Mouse (Mus musculus) heart, postnatal 4 days (tissue): ENCODE data around the gene Hoxd4. TPM values are rescaled to one million over a fixed set of nuclear protein-coding genes. Genes with fewer than 3 reads are reported as not detected.

Experiments
- DNase-seq: peaks from one replicate; pipeline ENCODE4 v3.0.0; 2021
- total RNA-seq, 2 experiments: library from RNA; stranded (reverse); gene quantifications; 2 replicates each; pipeline ENCODE4 v1.2.3; 2021

Gene Hoxd4
- total RNA-seq, 2 experiments from 2014 or later: 0.45 TPM

DNA sequence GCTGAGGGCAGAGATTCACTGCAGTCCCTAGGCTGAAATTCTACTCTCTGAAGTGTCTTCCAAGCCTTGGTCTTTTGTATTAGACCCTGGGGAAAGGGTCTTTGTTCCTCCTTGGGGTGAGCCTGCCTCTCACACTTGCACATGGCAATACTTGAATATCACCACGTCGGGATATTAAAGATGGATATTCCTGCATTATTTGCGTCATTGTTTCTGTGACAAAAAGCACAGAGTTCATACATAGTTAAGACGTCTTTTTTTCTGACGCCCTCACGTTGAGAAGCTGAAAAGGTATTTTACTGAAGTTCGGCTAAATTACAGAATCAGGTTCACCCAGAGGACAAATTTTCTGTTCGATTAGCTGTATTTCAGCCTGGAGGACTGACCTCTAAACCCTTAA is 18.6 kb downstream of the Hoxd4 start:
- DNase-seq: no peak

DNA sequence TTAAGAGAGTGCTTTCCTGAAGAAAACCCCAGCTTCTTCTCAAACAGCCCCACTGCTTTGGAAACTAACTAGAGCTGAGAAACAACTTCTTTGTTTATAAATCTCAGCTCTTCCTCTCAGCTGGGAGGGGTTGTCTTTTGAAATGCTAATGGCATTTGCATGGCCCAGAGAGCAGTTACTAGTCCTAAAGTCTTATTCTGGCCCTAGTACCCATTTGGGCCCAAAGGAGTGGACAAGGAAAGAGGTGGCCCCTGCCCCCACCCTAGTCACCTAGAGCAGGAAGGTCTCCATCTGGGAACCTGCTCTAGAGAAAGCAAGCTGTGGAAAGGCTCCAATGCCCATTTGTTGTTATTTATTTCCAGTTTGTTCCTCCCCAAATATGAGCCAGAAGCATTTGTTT is 19.3 kb downstream of the Hoxd4 start:
- no peak for DNase-seq

DNA sequence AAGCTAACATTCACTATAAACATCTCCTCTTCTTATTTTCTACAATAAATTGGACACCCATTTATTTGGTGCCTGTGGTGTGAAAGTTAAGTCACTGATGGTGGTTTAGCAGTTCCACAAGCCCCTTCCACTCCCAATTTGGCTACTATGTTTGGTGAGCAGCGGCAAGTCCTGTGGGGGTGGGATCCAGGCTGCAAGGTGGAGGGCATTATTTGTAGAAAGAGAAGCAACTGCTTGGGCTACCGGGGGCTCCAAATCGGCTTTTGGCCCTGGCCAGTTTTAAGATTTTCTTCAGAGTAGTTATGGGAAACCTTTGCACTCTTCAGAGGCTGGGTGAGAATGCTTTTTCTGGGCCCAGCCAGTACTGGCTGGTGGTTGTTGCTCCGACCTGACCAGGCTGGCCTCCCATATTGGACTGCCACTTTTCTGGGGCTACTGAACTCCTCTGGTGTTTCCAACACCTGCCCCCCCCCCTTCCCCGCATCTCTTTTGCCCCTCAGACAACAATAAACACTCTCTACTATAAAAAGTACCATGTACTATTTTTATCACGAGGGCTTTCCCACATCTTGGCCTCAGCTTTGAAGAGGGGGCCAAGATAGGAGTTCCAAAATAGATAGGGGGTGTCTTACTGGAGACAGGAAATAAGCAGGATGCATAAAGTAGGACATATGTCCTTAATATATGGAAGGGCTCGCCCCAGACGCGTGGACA is 20.2 kb downstream of the Hoxd4 start:
- DNase-seq: no peak

DNA sequence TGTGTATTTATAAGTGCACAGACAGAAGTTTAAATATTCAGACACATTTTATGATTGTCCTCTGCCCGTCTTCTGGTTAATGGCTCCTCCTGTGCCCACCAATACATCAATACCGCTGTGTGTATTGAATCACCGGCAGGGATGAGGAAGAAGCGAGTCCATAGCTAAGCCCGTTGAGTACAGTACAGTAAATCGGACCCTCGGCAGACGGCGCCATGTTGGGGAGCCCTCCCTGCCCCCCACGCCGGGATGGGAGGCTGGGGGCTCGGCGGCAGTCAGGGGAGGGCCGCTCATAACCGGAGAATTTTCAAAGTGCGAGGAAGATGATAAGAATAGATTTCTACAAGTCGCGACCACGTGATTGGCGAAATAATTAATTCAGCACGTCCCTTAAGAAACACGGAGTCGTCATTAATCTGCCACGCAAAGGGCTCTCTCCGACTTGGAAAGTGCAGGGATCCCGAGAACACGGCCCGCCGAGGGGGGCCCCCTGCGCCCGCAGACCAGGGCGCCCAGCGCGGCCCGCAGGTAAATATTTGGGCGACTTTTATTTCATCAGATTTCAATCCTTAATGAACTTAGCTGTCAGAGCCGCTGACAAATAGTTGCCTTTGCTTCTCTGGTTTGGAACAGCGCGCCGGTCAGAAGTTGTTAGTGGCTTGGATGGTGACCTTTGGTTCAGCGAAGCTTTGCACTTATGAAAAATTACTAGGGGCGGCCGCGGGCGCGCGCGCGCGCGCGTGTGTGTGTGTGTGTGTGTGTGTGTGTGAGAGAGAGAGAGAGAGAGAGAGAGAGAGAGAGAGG is 21.0 kb downstream of the Hoxd4 start:
- no peak for DNase-seq

DNA sequence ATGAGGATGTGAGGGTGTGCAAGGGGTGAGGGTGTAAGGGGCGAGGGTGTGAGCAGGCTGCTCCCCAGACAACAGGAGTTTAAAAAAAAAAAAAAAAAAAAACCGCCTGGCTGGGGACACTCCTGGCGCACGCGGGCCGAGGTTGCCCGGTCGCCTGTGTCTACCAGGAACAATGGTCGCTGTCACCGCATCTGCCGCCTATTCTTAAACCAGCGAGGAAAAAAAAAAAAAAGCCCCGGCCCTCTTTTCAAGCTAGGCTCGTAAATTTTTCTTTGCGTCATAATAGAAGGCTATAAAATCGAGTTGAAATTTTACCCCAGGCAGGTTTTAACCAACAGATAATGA is 21.6 kb downstream of the Hoxd4 start:
- no peak for DNase-seq

GRCm38 (mm10) chr2:74733765-74734164 is 22.0 kb downstream of the Hoxd4 start:
- no peak for DNase-seq

DNA sequence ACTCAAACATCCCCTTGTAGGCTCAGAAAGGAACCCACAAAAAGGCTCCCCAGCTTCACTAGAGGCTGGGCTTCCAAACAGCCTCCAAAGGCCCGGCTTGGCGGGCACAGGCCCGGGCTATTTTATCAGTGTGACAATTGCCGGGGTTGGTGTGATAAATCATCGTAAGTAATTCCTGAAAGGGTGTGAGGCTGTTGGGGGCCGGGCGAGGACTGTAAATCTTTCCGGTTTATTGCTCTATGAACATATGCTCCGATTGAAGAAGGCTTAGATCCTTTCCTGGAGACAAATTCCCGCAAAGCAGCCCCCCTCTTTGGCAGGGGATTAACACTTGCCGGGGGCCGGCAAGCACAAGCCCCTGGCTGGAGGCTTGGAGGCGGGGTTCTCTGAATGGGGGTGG is 22.7 kb downstream of the Hoxd4 start:
- no peak for DNase-seq

- DNase-seq: no peak
These were observed 23.5 kb downstream of the Hoxd4 start for GRCm38 (mm10) chr2:74734996-74735811.

- no peak for DNase-seq
These were observed 24.3 kb downstream of the Hoxd4 start for GRCm38 (mm10) chr2:74735851-74736687.

DNA sequence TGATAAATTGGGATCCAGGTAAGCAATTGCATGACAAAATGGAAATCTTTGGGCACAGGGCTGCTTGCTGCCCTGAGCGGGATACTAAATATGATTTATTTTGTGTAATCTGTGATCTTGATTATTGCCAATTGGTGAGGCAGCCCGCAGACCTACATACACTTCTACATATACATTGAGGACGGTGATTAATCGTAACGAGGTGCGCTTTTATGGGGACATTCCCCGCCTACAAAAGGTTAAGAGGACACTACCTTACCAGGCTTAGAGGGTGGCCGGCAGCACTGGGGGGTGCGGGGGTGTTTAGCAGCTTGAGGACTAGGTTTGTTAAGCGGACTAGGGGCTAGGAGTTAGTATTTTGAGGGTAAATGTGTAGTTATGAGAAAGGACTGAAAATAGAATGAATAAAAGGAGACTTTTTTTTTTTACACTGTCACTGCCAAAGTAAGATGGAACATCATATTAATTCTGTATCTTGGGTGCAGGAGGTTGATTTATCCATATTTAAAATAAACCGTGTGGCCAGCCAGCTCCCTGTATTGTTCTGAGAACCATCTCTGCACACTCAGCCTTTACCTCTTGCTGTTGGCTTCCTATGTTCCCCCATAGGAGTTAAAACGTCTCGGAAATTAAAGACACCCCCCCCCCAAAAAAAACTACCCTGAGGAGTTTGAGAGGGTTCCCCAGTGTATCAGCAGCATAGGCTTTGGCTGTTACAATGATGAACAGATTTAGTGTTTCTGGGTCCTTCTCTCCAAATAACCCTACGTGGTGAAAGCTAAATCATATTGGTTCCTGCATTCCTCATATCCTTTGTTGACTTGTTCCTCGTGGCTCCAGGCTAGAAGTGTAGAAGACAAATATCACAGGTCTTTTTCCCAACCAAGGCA is 25.2 kb downstream of the Hoxd4 start:
- DNase-seq: no peak

GRCm38 (mm10) chr2:74737578-74738070 is 25.9 kb downstream of the Hoxd4 start:
- no peak for DNase-seq

DNA sequence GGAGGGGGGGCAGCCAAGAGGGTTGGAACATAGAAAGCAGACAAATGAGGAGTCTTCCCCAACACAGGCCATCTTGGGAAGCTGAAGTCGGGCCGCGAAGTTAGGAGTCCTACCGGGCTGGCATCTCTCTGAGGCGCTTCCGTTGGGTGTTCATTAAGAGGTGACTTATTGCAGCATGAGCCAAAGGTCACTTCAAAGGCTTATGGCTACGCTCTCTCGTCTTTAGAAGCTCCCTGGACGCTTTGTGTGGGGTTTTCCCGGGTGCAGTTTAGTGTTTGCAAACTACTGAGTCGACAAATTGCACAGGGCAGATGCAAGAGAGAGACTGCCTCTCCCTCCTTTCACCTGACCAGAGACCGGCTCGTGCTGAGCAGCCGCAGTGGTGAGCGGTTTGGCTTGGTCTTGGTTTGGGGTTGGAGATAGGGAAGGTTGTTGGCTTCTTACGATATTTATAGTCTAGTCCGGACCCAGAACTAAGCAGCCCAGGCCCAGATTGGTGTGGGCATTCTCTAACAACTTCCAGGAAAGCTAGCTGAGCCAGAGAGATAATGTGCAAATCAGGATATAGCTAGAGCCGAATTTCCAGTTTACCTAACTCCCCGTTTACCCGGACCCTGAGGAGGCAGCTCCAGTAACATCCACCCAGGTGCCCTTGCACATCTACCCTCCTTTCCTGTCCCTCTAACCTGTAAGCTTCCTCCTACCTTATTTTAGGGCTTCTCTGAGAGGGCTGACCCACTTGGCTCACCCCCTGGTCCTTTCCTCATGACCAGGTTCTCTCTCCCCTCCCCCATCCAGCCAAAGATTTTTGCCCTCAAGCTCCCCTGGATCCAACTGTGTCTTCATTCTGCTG is 27.1 kb downstream of the Hoxd4 start:
- DNase-seq: no peak

DNA sequence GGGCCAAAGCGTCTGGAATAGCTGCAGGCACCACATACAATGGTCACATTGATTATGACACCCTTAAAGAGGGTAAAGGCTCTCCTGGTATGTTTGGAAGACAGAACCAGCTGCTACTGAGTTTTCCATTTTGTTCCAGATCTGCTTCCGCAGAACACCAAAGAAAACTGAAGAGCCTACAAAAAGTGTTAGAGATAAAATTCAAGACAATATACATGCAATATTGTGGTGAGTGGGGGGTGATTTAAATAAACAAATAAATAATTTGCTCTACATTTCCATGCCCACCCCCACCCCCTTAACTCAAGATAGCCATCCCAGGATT is 27.7 kb downstream of the Hoxd4 start:
- no peak for DNase-seq

DNA sequence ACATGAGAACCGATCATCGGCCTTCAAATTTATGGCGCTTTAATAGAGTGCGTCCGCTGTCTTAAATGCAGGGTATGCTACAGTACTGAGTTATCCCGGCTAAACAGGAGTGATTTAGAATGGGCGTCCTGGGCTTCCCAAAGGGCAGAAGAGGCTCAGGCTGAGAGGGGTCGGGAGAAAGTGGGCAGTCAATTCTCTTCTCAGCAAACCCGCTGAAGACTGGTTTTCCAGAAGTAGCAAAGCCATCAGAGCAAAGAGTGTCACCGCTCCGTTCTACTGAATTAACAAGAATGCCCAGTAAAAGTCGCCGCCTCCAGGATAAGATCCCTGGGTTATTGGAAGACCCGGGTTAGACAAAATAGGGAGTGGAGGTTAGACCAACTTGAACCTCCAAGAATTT is 28.1 kb downstream of the Hoxd4 start:
- DNase-seq: no peak

DNA sequence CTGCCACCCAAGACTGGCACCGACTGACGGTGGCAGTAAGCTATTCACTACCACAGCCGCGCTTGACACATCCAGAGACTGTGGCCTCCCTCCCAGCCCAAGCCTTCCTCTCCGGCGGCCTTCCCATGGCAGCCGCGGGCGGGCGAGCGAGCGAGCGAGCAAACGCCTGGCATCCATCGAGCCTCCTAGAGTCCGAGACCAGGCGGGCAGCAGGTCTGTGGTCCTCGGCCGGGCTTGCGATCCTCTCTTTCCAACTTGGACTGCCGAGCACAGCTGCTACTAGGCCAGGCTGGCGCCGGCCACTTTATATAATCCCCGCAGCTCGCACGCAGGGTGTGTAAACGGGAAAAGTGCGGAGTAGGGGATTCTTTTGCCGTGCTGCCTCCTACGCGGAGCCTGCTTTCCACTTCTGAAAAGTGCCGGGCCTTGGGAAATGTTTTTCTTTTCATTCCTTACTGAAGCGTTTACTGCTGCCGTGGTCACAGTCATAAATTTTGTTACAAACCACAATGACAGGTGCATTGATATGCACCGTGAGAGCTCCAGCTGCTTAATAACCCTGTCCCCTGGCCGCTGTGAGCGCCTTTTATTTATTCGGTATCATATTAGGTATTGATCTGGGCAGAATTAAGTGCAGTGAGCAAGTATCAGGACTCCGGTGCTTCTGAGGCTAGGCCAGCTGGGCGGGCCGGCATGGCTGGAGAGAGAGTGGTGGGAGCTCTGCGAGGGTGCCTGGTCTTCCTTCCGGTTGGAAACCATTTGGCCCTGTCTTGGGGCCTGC is 28.8 kb downstream of the Hoxd4 start:
- no peak for DNase-seq

DNA sequence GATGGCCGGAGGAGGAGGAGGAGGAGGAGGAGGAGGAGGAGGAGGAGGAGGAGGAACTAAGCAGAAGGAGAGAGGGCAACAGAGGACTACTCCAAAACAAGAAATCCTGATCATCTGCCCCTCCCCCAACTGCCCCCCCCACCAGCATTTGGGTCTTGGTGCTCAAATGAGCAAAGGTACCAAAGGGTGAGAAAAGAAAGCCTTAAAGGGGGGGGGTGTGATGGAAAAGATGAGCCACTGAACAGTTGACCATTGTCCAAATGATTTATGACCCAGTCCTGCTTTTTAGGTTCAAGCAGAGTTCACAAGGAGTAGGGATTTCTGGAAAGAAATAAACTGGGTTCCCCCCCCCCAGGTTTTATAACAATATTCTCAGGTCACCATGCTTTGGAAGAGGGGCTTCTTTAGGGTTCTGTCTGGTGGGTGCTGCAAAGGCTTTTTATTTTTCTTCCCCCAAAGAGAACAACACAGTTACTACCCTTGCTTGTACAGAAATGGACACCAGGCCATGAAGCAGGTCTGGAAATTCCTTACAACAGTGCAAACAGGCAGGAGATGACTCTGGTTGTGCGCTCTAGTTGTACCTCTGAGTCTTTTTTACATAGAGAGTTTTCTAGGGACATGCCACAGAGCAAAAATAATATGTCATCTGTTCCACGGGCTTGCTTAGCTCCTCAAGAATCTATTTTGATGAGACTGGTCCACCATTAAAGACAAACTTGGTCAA is 29.7 kb downstream of the Hoxd4 start:
- DNase-seq: no peak

- DNase-seq: no peak
These were observed 30.2 kb downstream of the Hoxd4 start for GRCm38 (mm10) chr2:74741979-74742277.

DNA sequence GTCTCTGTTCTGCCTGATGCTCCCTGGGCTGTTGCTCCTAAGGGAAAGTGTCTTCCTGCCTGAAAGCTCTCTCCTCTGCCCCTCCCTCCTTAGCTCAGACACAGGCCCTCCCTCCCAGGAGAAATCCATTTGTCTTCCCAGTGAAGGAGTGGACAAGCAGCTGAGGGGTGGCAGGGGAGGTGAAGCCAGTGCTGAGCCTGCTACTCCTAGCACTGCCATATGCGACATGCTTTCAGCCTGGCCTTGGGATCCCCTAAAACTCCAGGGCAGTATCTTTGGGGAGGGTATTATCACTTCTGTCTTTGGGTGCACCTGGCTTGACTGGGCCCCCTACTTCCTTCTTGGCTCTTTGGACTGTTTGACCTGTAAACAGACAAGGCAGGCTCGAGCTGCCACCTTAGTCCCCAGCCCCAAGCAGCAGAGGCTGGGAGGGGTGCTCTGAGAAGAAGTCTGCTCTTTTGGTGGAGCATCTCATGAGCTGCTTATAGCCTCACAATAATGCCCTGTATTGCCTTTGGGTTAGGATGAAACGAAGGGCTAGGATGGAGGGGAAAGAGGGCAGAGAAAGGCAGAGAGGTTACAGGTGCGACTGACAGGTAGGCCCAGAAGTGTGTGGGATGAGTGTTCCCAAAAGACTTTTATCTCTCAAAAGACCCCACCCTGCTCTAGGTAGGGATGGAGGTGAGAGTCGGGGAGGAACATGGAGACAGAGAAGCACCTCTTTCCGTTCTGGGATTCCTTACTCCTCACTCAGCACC is 34.0 kb downstream of the Hoxd4 start:
- DNase-seq: no peak
